Mouse (Mus musculus): ENCODE measurements around the gene Rap1b. TPM values are rescaled to one million over a fixed set of nuclear protein-coding genes. Genes with fewer than 3 reads are reported as not detected.

Gene Rap1b
- total RNA-seq, 2 experiments from 2014 or later = 55.7 to 58.5 TPM

DNA sequence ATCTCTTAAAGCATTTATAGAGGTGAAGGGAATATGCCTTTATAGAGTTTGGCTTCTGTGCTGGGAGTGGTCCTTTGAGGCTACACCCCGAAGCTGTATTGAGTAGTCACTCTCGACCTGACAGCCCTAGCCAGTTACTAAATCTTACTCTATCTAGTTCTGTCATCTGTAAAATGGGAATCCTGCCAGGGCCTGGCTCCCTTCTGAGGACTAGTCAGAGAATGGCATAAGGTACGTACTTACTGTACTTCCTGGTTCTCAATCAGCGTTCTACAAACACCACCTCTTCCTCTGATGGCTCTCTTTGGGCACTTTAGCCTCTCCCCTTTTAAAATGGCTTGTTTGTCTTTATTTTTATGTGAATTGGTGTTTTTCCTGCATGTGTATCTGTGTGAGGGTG is 28.1 kb upstream of the Rap1b start:
- DNase-seq (ENCODE audit: low spot score in 2 of 2) = no peak
- Histone ChIP-seq H3K4me3 (no peak overlapping the region), H3K27ac (no peak overlapping the region)
- TF ChIP-seq CTCF (conservative IDR thresholded peaks at IDR 0.05) = no peak

DNA sequence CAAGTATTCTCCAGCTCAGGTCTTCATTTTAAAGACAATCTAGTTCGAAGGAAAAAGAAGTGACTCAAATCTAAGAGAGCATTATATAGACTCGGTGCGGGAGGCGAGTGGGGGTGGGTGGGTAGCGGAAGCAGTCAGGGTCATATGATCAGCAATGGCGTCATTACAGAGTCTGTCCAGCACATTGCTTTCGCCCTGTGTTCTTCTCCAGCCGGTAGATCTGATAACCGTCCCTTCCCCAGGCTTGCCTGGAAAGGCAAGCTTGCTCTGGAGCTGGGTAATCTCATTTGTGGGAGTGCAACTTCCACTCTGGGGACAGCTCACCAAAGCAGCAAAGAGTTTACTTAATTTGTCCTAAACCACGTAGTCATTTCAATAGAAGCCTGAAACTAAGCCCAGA is 26.6 kb upstream of the Rap1b start:
- DNase-seq (ENCODE audit: low spot score in 2 of 2) = no peak
- no peak overlapping the region for H3K4me3 ChIP-seq
- no peak for TF ChIP-seq CTCF (conservative IDR thresholded peaks at IDR 0.05)
- no peak overlapping the region for H3K27ac ChIP-seq

DNA sequence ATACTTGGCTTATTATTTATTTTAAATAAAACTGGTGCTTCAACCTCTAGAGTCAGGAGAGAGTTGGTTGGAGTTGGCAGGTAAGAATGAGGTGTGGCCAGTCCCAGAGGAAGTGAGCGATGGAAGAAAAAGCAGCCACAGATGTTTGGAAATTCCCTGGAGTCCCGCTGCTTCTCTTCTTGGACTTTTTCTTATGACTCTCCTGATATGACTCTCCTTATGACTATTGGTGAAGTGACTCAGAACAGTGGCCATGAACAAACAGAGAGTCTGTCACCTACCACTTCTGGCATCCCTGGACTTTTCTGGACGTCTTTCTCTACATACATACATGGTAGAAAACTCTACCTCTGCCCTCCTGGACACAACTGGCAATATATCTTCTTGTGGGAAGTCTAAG is 21.5 kb upstream of the Rap1b start:
- no peak for TF ChIP-seq CTCF (conservative IDR thresholded peaks at IDR 0.05)
- Histone ChIP-seq H3K27ac (no peak overlapping the region), H3K4me3 (no peak overlapping the region)
- no peak for DNase-seq (ENCODE audit: low spot score in 2 of 2)

DNA sequence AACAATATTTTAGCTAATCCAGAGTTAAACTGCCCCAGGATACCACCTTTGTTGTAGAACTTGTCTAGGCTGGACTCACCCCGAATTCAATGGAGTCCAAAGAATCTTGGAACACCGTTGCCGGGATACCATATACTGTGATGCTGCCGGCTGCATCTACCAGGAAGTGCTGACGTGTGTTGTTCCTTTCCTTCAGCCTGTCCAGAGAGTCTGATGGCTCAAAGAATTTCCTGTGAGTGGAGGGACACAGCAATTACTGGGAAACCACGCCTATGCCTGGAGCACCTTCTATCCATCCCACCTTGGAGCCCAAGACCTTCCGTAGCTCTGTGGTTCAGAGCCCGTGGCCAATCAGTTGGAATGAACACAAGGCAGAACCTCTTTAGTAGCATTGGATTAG is 20.8 kb upstream of the Rap1b start:
- Histone ChIP-seq H3K4me3 (no peak overlapping the region), H3K27ac (no peak overlapping the region)
- TF ChIP-seq CTCF (conservative IDR thresholded peaks at IDR 0.05) = no peak
- DNase-seq (ENCODE audit: low spot score in 2 of 2) = no peak

DNA sequence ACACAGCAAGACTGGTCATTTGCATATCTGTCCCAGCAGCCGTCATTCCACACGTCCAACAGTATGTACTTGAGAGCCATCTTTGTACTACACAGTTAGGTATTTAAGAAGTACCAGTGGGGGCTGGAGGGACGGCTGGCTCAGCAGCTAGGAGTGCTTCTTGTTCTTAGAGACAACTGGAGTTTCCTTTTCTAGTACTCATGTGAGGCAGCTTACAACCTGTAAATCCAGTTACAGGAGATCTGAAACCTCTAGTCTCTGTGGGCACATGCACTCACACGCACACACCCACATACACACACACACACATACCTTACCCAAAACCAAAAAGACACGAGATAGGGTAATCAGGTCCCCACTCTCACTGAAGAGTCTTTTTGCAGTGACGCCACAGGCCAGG is 18.9 kb upstream of the Rap1b start:
- TF ChIP-seq CTCF (conservative IDR thresholded peaks at IDR 0.05) = no peak
- Histone ChIP-seq H3K4me3 (no peak overlapping the region), H3K27ac (no peak overlapping the region)
- no peak for DNase-seq (ENCODE audit: low spot score in 2 of 2)

DNA sequence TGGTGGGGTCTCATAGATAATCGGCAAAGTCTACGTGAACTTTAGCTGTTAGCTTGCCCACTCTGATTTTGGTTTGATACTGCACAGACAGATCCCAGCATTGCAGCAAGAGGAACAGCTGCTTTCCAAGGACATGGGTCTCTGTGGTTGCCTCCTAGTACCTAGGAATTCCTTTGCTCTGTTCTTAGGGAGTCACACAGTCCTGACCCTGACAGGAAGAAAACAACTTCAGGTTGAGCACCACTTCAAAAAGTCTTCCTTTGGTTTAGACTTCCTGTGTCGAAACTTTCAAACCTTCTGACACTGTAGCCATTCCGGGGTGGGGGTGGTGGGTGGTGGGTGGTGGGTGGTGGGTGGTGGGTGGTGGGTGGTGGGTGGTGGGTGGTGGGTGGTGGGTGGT is 18.4 kb upstream of the Rap1b start:
- no peak for TF ChIP-seq CTCF (conservative IDR thresholded peaks at IDR 0.05)
- no peak for DNase-seq (ENCODE audit: low spot score in 2 of 2)
- no peak overlapping the region for H3K27ac ChIP-seq
- no peak overlapping the region for H3K4me3 ChIP-seq

DNA sequence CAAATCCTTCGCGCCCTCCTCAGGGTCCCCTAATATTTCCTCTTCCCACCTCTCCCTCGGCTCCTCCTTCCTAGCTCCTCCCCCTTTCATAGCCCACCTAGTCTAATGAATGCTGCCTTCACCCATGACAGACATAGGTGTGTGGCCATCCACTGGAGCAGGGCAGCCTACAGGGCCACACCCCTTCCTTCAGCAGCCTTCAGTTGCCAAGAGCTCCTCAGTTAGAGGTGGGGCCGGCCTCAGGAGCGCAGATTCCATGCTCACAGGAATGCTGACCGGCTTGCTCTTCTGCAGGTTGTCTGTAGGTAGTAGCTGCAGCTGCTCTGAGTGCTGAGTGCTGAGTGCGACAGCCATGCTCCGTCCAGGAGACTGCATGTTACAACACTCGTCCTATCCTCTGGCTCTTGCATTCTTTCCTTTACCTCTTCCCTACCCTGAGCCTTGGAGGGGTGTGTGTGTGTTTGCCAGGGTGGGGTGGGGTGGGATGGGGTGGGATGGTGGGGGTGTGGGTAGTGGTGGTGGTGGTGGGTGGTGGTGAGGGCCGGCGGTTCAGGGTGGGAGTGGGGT is 16.3 kb upstream of the Rap1b start:
- no peak for DNase-seq (ENCODE audit: low spot score in 2 of 2)
- Histone ChIP-seq H3K27ac (no peak overlapping the region), H3K4me3 (no peak overlapping the region)
- TF ChIP-seq CTCF (conservative IDR thresholded peaks at IDR 0.05) = no peak

DNA sequence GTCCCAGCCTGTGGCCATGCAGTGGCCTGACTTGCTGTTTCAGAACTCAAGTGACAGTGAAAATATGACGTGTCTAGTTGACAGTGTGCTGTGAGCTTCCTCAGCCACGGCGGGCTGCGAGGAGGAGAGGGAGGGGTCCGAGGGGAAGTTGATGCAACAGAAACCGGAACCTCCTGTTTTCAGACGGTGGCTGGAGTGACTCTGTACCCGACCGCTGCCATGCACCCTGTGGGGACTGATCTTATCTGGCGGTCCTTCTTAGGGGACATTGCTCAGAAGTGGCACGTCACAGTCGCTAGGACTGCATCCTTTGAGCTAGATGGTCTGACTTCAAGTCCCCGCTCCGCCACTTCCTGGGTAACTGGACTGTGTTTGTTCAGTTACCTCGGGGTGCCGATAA is 15.1 kb upstream of the Rap1b start:
- no peak overlapping the region for H3K27ac ChIP-seq
- no peak overlapping the region for H3K4me3 ChIP-seq
- TF ChIP-seq CTCF (conservative IDR thresholded peaks at IDR 0.05) = no peak
- no peak for DNase-seq (ENCODE audit: low spot score in 2 of 2)

DNA sequence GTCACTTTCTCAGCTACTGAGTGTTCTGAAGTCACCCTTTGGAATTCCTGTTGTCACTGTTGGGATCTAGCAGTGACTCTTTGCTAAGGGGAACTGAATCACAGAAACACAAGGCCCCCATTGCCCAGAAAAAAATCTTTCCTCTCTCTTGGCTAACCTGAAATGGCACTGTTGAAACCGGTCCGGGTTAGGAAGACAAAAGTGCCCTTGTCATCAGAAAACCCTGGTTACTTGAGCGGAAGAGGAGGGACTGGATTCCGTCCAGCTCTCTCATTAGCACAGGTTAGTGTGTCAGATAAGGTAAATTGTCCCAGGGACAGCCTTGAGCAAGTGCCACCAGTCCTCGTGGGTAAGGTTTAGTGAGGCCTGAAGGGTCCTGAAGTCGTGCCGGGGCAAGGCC is 14.5 kb upstream of the Rap1b start:
- no peak for DNase-seq (ENCODE audit: low spot score in 2 of 2)
- Histone ChIP-seq H3K27ac (no peak overlapping the region), H3K4me3 (no peak overlapping the region)
- TF ChIP-seq CTCF (conservative IDR thresholded peaks at IDR 0.05) = no peak

DNA sequence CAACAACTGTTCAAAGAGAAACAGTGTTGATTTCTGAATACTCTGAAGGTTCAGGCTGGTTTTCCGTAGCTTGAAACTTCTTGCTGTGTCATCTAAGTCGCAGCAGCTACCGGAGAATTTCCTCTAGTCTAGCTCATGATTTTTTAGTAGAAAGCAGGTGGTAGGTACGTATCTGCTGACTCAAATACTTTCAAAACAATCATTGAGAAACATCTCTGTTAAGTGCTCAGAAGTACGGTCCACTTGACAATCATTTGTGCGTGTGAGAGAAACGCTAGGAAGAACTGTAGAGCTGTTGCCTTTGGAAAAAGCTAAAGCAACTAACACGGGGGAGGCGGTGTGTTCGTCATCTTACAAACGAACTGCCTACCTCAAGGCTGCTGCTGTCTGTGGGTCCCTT is 14.0 kb upstream of the Rap1b start:
- TF ChIP-seq CTCF (conservative IDR thresholded peaks at IDR 0.05) = no peak
- no peak overlapping the region for H3K27ac ChIP-seq
- DNase-seq (ENCODE audit: low spot score in 2 of 2) = no peak
- no peak overlapping the region for H3K4me3 ChIP-seq

DNA sequence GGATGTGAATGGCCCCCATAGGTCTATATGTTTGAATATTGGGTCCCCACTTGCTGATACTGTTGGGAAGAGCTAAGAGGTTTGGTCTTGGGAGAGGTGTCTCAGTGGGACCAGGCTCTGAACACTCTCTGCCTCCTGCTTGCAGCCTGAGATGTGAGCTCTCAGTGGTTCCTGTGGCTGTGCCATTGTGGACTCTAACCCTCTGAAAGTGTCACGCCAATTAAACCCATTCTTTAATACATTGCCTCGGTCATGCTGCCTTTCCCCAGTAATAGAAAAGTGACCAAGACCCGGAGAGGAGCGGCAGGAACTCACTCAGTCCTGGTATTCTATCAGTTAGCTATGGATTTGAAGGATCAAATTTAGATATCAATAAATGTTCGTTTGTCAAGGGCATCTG is 12.4 kb upstream of the Rap1b start:
- TF ChIP-seq CTCF (conservative IDR thresholded peaks at IDR 0.05) = no peak
- Histone ChIP-seq H3K4me3 (no peak overlapping the region), H3K27ac (no peak overlapping the region)
- DNase-seq (ENCODE audit: low spot score in 2 of 2) = no peak

DNA sequence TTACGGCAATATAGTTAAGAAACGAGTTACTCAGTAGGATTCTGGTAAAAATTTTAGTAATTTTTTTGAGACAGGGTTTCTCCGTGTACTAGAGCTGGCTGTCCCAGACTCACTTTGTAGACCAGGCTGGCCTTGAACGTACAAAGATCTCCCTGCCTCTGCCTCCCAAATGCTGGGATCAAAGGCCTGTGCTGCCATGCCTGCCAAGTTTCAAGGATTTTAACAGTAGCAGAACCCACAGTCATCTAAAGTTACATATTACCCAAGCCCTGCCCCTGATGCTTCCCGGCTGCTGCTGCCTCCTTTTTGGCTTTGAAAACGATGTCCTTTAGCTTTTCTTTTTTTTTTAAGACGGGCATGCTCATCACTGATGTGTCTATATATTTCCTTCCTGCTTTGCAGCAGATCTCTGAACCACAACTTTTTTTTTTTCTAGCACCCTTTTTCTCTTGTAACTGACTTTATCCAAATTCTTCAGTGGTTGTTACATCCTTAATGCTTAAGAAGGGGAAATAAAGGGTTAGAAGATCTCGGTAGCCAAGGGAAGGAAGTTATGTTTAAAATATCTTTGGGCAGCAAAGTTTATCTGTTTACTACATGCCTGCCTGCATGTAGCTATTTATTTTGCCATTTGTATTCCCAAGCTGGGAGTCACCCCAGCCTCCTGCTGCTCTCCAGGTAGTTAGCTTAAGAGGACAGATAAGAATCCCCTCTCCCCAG is 10.3 kb upstream of the Rap1b start:
- DNase-seq (ENCODE audit: low spot score in 2 of 2) = no peak
- no peak overlapping the region for H3K4me3 ChIP-seq
- no peak overlapping the region for H3K27ac ChIP-seq
- no peak for TF ChIP-seq CTCF (conservative IDR thresholded peaks at IDR 0.05)

DNA sequence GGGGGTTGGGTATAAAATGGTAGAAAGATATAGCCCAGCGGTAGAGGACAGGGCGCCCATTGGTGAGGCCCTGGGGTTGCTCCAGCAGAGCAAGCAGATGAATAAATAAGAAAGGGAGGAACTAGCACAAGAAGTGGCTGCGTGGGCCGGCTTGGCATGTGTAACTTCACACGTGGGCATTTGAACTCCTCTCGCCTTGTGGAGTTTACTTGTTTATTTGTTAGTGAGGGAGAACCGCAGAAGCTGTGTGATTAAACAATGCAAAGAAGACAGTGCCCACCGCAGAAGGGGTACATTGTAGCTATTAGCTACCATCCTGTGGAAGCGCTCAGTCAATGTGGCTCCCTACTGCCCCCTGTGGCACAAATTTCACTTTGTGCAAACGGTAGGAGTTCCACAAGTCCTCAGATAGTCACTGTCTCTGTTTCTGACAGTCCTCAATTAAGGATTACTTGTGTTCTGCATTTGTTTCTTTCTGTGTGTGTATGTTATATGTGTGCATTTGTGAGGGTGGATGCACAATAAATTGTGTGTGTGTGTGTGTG is 6.9 kb upstream of the Rap1b start:
- DNase-seq (ENCODE audit: low spot score in 2 of 2) = no peak
- TF ChIP-seq CTCF (conservative IDR thresholded peaks at IDR 0.05) = peak; percentile 42
- Histone ChIP-seq H3K27ac (no peak overlapping the region), H3K4me3 (no peak overlapping the region)

DNA sequence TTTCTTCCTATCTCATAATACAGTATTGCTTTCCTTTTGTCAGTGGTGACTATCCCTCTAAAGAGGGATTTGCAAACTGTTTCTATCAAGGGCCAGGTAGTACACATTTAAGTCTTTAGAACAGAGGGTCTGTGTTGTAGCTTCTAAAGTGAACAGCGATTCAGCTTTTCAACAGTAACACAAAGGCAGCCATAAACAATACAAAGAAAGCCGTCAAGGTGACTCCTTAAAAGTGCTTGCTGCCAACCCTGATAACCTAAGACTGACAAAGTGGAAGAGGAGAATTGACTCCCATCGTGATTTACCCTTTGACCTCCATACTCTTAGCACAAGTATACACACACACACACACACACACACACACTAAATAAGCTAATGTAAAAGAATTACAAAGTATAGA is 3.1 kb upstream of the Rap1b start:
- TF ChIP-seq CTCF (conservative IDR thresholded peaks at IDR 0.05) = no peak
- no peak overlapping the region for H3K4me3 ChIP-seq
- DNase-seq (ENCODE audit: low spot score in 2 of 2) = no peak
- no peak overlapping the region for H3K27ac ChIP-seq

Data from layer of hippocampus, adult 2 months (tissue).